Mouse (Mus musculus) kidney, embryonic 14.5 days (tissue): Measurements from ENCODE around the gene Casq2. TPM values are rescaled to one million over a fixed set of nuclear protein-coding genes. Genes with fewer than 3 reads are reported as not detected.

ENCODE experiments used
- ATAC-seq: fragments of 200-750 bp; cut with Nextera tagmentation; 2 replicates; pipeline ENCODE4 v1.8.0; 2017; ENCODE audit warnings: moderate number of reproducible peaks, mild to moderate bottlenecking, moderate TSS enrichment, moderate library complexity; ENCODE audit not compliant: low FRiP score, low TSS enrichment
- H3K27ac ChIP-seq: fragments of 300-500 bp; sonication (generic); 2 replicates; pipeline ENCODE4 v1.5.1; 2014; ENCODE audit warnings: low read depth, mild to moderate bottlenecking, low read length, moderate library complexity, mixed read lengths
- H3K27me3 ChIP-seq: fragments of 300-500 bp; sonication (generic); 2 replicates; pipeline ENCODE4 v1.6.1; 2014; ENCODE audit warnings: mild to moderate bottlenecking, low read length; ENCODE audit not compliant: control insufficient read depth, insufficient read depth
- H3K36me3 ChIP-seq: fragments of 300-500 bp; sonication (generic); 2 replicates; pipeline ENCODE4 v1.6.1; 2014; ENCODE audit warnings: low read length, mixed read lengths; ENCODE audit not compliant: control insufficient read depth, insufficient read depth
- H3K4me1 ChIP-seq: fragments of 300-500 bp; sonication (generic); 2 replicates; pipeline ENCODE4 v1.6.1; 2014; ENCODE audit warnings: low read length, mixed read lengths; ENCODE audit not compliant: control insufficient read depth, insufficient read depth
- H3K4me2 ChIP-seq: fragments of 300-500 bp; sonication (generic); replicated peaks from 2 replicates; pipeline ENCODE4 v1.6.1; 2014; ENCODE audit warnings: low read depth, mild to moderate bottlenecking, low read length
- H3K4me3 ChIP-seq: fragments of 300-500 bp; sonication (generic); 2 replicates; pipeline ENCODE4 v1.5.1; 2014; ENCODE audit warnings: mild to moderate bottlenecking, low read length
- H3K9ac ChIP-seq: fragments of 300-500 bp; sonication (generic); 2 replicates; pipeline ENCODE4 v1.6.1; 2014; ENCODE audit warnings: low read depth, mild to moderate bottlenecking, low read length, moderate library complexity
- H3K9me3 ChIP-seq: fragments of 300-500 bp; sonication (generic); 2 replicates; pipeline ENCODE4 v1.6.1; 2016; ENCODE audit warnings: low read length; ENCODE audit not compliant: control insufficient read depth
- WGBS: fragments of 180-500 bp; shearing (Covaris S2); extraction: QIAGEN DNeasy Blood & Tissue Kit; methylation state at CpG from one replicate; pipeline ENCODE4 v1.1.7; 2014; 5-methylcytosine and 5-hydroxymethylcytosine counted together
- polyA plus RNA-seq: library from polyadenylated mRNA; unstranded; fragments of >200 nt; fragmentation: Nextera tagmentation; extraction: Ambion mirVana; gene quantifications from 2 replicates; pipeline ENCODE4 v1.2.1, GENCODE M21; 2014

Gene Casq2
- polyA plus RNA-seq, 1 experiment from 2014 or later, result 0.50 TPM

GRCm38 (mm10) chr3:102095412-102095811, 9.2 kb downstream of the Casq2 start:
- Histone ChIP-seq H3K27ac (no peak overlapping the region), H3K4me2 (no peak overlapping the region), H3K36me3 (no peaks in the 10 kb centered on the region), H3K9me3 (no peaks in the 10 kb centered on the region), H3K27me3 (no peaks in the 10 kb centered on the region), H3K4me3 (no peak overlapping the region), H3K9ac (no peak overlapping the region), H3K4me1 (no peaks in the 10 kb centered on the region)
- 76% methylated on average over 5 of the region's 5 CpGs for WGBS
- ATAC-seq, result no peak

GRCm38 (mm10) chr3:102096366-102096765, 10.2 kb downstream of the Casq2 start:
- no peak overlapping the region for H3K4me2 ChIP-seq
- no peaks in the 10 kb centered on the region for H3K4me1 ChIP-seq
- no peak overlapping the region for H3K4me3 ChIP-seq
- no peak overlapping the region for H3K9ac ChIP-seq
- H3K36me3 ChIP-seq, result no peaks in the 10 kb centered on the region
- WGBS, result 87% methylated on average over 8 of the region's 8 CpGs
- H3K27me3 ChIP-seq, result no peaks in the 10 kb centered on the region
- no peak overlapping the region for H3K27ac ChIP-seq
- H3K9me3 ChIP-seq, result no peaks in the 10 kb centered on the region
- ATAC-seq, result no peak

GRCm38 (mm10) chr3:102096976-102097375, 10.8 kb downstream of the Casq2 start:
- no peaks in the 10 kb centered on the region for H3K27me3 ChIP-seq
- H3K9me3 ChIP-seq, result no peaks in the 10 kb centered on the region
- H3K27ac ChIP-seq, result no peak overlapping the region
- WGBS, result 76% methylated on average over 2 of the region's 2 CpGs
- H3K36me3 ChIP-seq, result no peaks in the 10 kb centered on the region
- H3K4me3 ChIP-seq, result no peak overlapping the region
- no peaks in the 10 kb centered on the region for H3K4me1 ChIP-seq
- no peak overlapping the region for H3K9ac ChIP-seq
- ATAC-seq, result no peak
- H3K4me2 ChIP-seq, result no peak overlapping the region

- no peak overlapping the region for H3K4me3 ChIP-seq
- no peaks in the 10 kb centered on the region for H3K27me3 ChIP-seq
- no peaks in the 10 kb centered on the region for H3K4me1 ChIP-seq
- H3K4me2 ChIP-seq, result no peak overlapping the region
- ATAC-seq, result no peak
- H3K9me3 ChIP-seq, result no peaks in the 10 kb centered on the region
- H3K36me3 ChIP-seq, result no peaks in the 10 kb centered on the region
- 18% methylated on average over 9 of the region's 10 CpGs for WGBS
- H3K9ac ChIP-seq, result no peak overlapping the region
- no peak overlapping the region for H3K27ac ChIP-seq
Measured at GRCm38 (mm10) chr3:102099242-102099641, 13.0 kb downstream of the Casq2 start.

GRCm38 (mm10) chr3:102099793-102100192, 13.6 kb downstream of the Casq2 start:
- H3K27me3 ChIP-seq, result no peaks in the 10 kb centered on the region
- H3K9ac ChIP-seq, result no peak overlapping the region
- no peak overlapping the region for H3K27ac ChIP-seq
- no peak overlapping the region for H3K4me3 ChIP-seq
- H3K4me1 ChIP-seq, result no peaks in the 10 kb centered on the region
- no peaks in the 10 kb centered on the region for H3K9me3 ChIP-seq
- 85% methylated on average over 3 of the region's 3 CpGs for WGBS
- no peak overlapping the region for H3K4me2 ChIP-seq
- H3K36me3 ChIP-seq, result no peaks in the 10 kb centered on the region
- ATAC-seq, result no peak

GRCm38 (mm10) chr3:102101445-102101844, 15.2 kb downstream of the Casq2 start:
- WGBS, result 86% methylated on average over 4 of the region's 4 CpGs
- no peak overlapping the region for H3K4me2 ChIP-seq
- no peaks in the 10 kb centered on the region for H3K36me3 ChIP-seq
- no peaks in the 10 kb centered on the region for H3K9me3 ChIP-seq
- H3K4me3 ChIP-seq, result no peak overlapping the region
- H3K4me1 ChIP-seq, result no peaks in the 10 kb centered on the region
- H3K27ac ChIP-seq, result no peak overlapping the region
- no peak for ATAC-seq
- H3K27me3 ChIP-seq, result no peaks in the 10 kb centered on the region
- no peak overlapping the region for H3K9ac ChIP-seq

GRCm38 (mm10) chr3:102103811-102104565, 17.8 kb downstream of the Casq2 start:
- 70% methylated on average over 9 of the region's 9 CpGs for WGBS
- Histone ChIP-seq H3K36me3 (no peaks in the 10 kb centered on the region), H3K4me1 (no peaks in the 10 kb centered on the region), H3K9me3 (no peaks in the 10 kb centered on the region), H3K4me3 (no peak overlapping the region), H3K9ac (no peak overlapping the region), H3K27ac (no peak overlapping the region), H3K27me3 (no peaks in the 10 kb centered on the region), H3K4me2 (no peak overlapping the region)
- ATAC-seq, result no peak

- 78% methylated on average over 3 of the region's 3 CpGs for WGBS
- no peak for ATAC-seq
- Histone ChIP-seq H3K27me3 (no peaks in the 10 kb centered on the region), H3K27ac (no peak overlapping the region), H3K4me1 (peaks cover 12% of the 10 kb centered on the region; the same call in 1 of the 2 replicates), H3K9me3 (no peaks in the 10 kb centered on the region), H3K36me3 (no peaks in the 10 kb centered on the region), H3K9ac (no peak overlapping the region), H3K4me2 (no peak overlapping the region), H3K4me3 (no peak overlapping the region)
Measured at GRCm38 (mm10) chr3:102108201-102108600, 22.0 kb downstream of the Casq2 start.

- Histone ChIP-seq H3K27ac (no peak overlapping the region), H3K9me3 (no peaks in the 10 kb centered on the region), H3K36me3 (no peaks in the 10 kb centered on the region), H3K4me2 (no peak overlapping the region), H3K4me1 (peaks cover 12% of the 10 kb centered on the region; the same call in 1 of the 2 replicates), H3K27me3 (no peaks in the 10 kb centered on the region), H3K4me3 (no peak overlapping the region), H3K9ac (no peak overlapping the region)
- 79% methylated on average over 7 of the region's 7 CpGs for WGBS
- no peak for ATAC-seq
Measured at GRCm38 (mm10) chr3:102111979-102112599, 25.9 kb downstream of the Casq2 start.
